Mouse (Mus musculus) CH12.LX (cell line): ENCODE measurements around the gene Btbd19. TPM values are rescaled to one million over a fixed set of nuclear protein-coding genes. Genes with fewer than 3 reads are reported as not detected.

Experiments used
- DNase-seq: peaks from one replicate; pipeline ENCODE4 v3.0.0-alpha.2; 2013; ENCODE audit errors: extremely low read depth
- H3K27ac ChIP-seq: 2 replicates; pipeline ENCODE4 v1.5.1; 2012; ENCODE audit warnings: low read depth, mild to moderate bottlenecking, control low read depth, moderate library complexity; ENCODE audit not compliant: insufficient read depth
- H3K27me3 ChIP-seq: replicated peaks from 2 replicates; pipeline ENCODE3; 2012; ENCODE audit warnings: inconsistent platforms
- H3K36me3 ChIP-seq, 2 experiments: replicated peaks in 1 of 2; 2 replicates each; pipeline versions ENCODE3 to v1.6.1; 2012; ENCODE audit warnings: inconsistent platforms in 1 of 2, low read length in 1 of 2, mild to moderate bottlenecking in 1 of 2, mixed read lengths in 1 of 2, moderate library complexity in 1 of 2; ENCODE audit not compliant: control insufficient read depth in 1 of 2, insufficient read depth in 1 of 2
- H3K4me1 ChIP-seq, 2 experiments: 2 replicates each; pipeline ENCODE4 v1.6.1; 2012; ENCODE audit warnings: inconsistent platforms in 1 of 2, moderate library complexity in 1 of 2; ENCODE audit not compliant: insufficient read depth in 2 of 2, control insufficient read depth in 1 of 2
- H3K4me2 ChIP-seq: 2 replicates; pipeline ENCODE4 v1.6.1; 2012; ENCODE audit warnings: low read depth, mild to moderate bottlenecking, control low read depth; ENCODE audit not compliant: poor library complexity, insufficient read depth, severe bottlenecking
- H3K4me3 ChIP-seq, 3 experiments: fragments of 150-350 bp in 1 of 3; sonication (generic) in 1 of 3; replicated peaks in 1 of 3; 2 replicates each; pipeline versions ENCODE3 to v1.5.1; 2011 to 2012; ENCODE audit warnings: low read depth in 2 of 3, low read length in 2 of 3, mild to moderate bottlenecking in 2 of 3, moderate library complexity in 2 of 3, control low read depth in 1 of 3, improper control_type of control experiment in 1 of 3, inconsistent platforms in 1 of 3, mixed read lengths in 1 of 3; ENCODE audit not compliant: poor library complexity in 1 of 3
- H3K79me2 ChIP-seq: replicated peaks from 2 replicates; pipeline ENCODE4 v1.6.1; 2012; ENCODE audit warnings: mild to moderate bottlenecking, moderate library complexity; ENCODE audit not compliant: control insufficient read depth, poor library complexity, insufficient read depth, severe bottlenecking; ENCODE audit errors: extremely low read depth
- H3K9ac ChIP-seq: 2 replicates; pipeline ENCODE4 v1.6.1; 2012; ENCODE audit warnings: low read depth, mild to moderate bottlenecking, control low read depth, moderate library complexity; ENCODE audit not compliant: insufficient read depth
- H3K9me3 ChIP-seq: replicated peaks from 2 replicates; pipeline ENCODE3; 2012; ENCODE audit warnings: low read length, inconsistent platforms, mixed read lengths
- BHLHE40 ChIP-seq: IDR thresholded peaks from 2 replicates; pipeline ENCODE4 v1.6.1; 2011; ENCODE audit warnings: mild to moderate bottlenecking, low read depth, low read length, improper control_type of control experiment
- CTCF ChIP-seq, 2 experiments: IDR thresholded peaks in 1 of 2; conservative IDR thresholded peaks in 1 of 2; 2 replicates each; pipeline ENCODE4 v1.5.1; 2011 to 2012; ENCODE audit warnings: low read depth in 2 of 2, low read length in 2 of 2, improper control_type of control experiment in 1 of 2, inconsistent platforms in 1 of 2, mild to moderate bottlenecking in 1 of 2, moderate library complexity in 1 of 2
- ELF1 ChIP-seq: IDR thresholded peaks from 2 replicates; pipeline ENCODE4 v1.6.1; 2014; ENCODE audit warnings: low read depth, mild to moderate bottlenecking, inconsistent platforms, low read length, improper control_type of control experiment
- HCFC1 ChIP-seq: IDR thresholded peaks from 2 replicates; pipeline ENCODE4 v1.6.1; 2012; ENCODE audit warnings: low read depth, mild to moderate bottlenecking, inconsistent platforms, low read length, improper control_type of control experiment
- JUND ChIP-seq: conservative IDR thresholded peaks from 2 replicates; pipeline ENCODE4 v1.6.1; 2011; ENCODE audit warnings: low read depth, low read length, improper control_type of control experiment
- MAX ChIP-seq: IDR thresholded peaks from 2 replicates; pipeline ENCODE4 v1.6.1; 2011; ENCODE audit warnings: low read length, improper control_type of control experiment
- MEF2A ChIP-seq: IDR thresholded peaks from 2 replicates; pipeline ENCODE4 v1.6.1; 2014; ENCODE audit warnings: low read depth, mild to moderate bottlenecking, inconsistent platforms, low read length, improper control_type of control experiment, borderline replicate concordance
- MYC ChIP-seq: IDR thresholded peaks from 2 replicates; pipeline ENCODE4 v1.6.1; 2011; ENCODE audit warnings: low read depth, mild to moderate bottlenecking, improper control_type of control experiment, low read length
- NRF1 ChIP-seq: IDR thresholded peaks from 2 replicates; pipeline ENCODE4 v1.6.1; 2014; ENCODE audit warnings: low read depth, mild to moderate bottlenecking, inconsistent platforms, low read length, improper control_type of control experiment, moderate library complexity
- PAX5 ChIP-seq: IDR thresholded peaks from 2 replicates; pipeline ENCODE4 v1.6.1; 2012; ENCODE audit warnings: low read length, inconsistent platforms, mixed read lengths
- POLR2A ChIP-seq: IDR thresholded peaks from 2 replicates; pipeline ENCODE4 v1.6.1; 2011; ENCODE audit warnings: low read depth, mild to moderate bottlenecking, improper control_type of control experiment, low read length
- POLR2AphosphoS2 ChIP-seq: IDR thresholded peaks from 2 replicates; pipeline ENCODE4 v1.6.1; 2011; ENCODE audit warnings: low read depth, low read length, improper control_type of control experiment
- SMC3 ChIP-seq: IDR thresholded peaks from 2 replicates; pipeline ENCODE4 v1.6.1; 2011; ENCODE audit warnings: low read depth, low read length, improper control_type of control experiment
- TCF12 ChIP-seq: IDR thresholded peaks from 2 replicates; pipeline ENCODE4 v1.6.1; 2014; ENCODE audit warnings: low read depth, mild to moderate bottlenecking, inconsistent platforms, low read length, improper control_type of control experiment
- UBTF ChIP-seq: IDR thresholded peaks from 2 replicates; pipeline ENCODE4 v1.6.1; 2012; ENCODE audit warnings: low read depth, mild to moderate bottlenecking, inconsistent platforms, low read length, improper control_type of control experiment, moderate library complexity
- USF2 ChIP-seq: conservative IDR thresholded peaks from 2 replicates; pipeline ENCODE4 v1.6.1; 2011; ENCODE audit warnings: low read depth, low read length, improper control_type of control experiment
- ZMIZ1 ChIP-seq: IDR thresholded peaks from 2 replicates; pipeline ENCODE4 v1.6.1; 2012; ENCODE audit warnings: low read depth, mild to moderate bottlenecking, inconsistent platforms, low read length, improper control_type of control experiment
- ZNF384 ChIP-seq: IDR thresholded peaks from 2 replicates; pipeline ENCODE4 v1.6.1; 2012; ENCODE audit warnings: low read depth, low read length, improper control_type of control experiment, inconsistent platforms
- dilution Hi-C: fragments of 300-500 bp; cut with MboI; formaldehyde crosslinking; loops from 2 replicates; pipeline ENCODE4 v1.14.3; 2020; ENCODE audit warnings: low sequenced_read_pairs; ENCODE audit not compliant: extremely low pct_unique_long_range_greater_than_20kb, extremely low pct_ligation_motif_present
- in situ Hi-C: fragments of 300-500 bp; cut with MboI; formaldehyde crosslinking; loops from 3 replicates; pipeline ENCODE4 v1.14.3; 2019; ENCODE audit warnings: low sequenced_read_pairs, low pct_ligation_motif_present, low pct_unique_long_range_greater_than_20kb, mixed read lengths
- polyA plus RNA-seq: library from polyadenylated mRNA; unstranded; fragments of >175 nt; gene quantifications from 2 replicates; pipeline ENCODE4 v1.2.1, GENCODE M21; 2012; ENCODE audit warnings: low read depth; ENCODE audit not compliant: insufficient read length
- total RNA-seq, 2 experiments: library from RNA; depleted of rRNA; stranded (reverse); fragments of 300-350 nt in 1 of 2; fragments of >200 nt in 1 of 2; gene quantifications; 2 replicates each; pipeline ENCODE4 v1.2.3; 2012 to 2014

The Btbd19 gene
- total and polyA plus RNA-seq, 3 experiments: 31.5 to 51.1 (median 36.3) TPM

DNA sequence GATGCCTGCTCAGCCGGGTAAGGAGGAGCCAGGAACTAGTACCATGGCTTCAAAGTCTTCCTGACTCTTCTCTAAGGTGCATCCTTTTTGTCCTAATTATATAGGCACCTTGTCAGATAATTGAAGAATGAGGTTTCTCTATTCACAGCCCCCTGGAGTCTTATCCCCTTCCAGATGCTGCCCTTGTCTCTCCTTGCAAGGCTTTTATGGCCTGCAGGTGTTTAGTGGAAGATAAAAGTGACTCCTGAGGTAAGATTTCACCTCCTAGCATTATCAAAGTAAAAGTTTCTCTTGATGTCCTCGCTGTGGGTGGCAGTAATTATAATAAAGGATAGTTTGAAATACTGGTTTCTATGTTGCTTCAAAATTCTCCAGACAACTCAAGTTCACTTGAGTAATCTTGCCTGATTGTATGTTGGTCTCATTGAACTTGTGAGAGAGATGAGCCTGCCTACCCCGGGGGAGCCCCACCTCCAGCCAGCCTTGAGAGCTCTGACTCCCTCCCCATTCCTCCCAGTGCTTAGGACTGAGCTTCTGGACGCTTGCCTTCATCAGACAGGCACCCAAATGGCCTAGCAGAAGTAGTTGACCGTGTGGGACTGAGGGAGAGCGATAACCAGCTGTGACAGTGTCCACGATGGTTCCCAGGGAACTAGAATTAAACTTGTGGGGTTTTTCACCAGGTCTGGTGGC is 37.4 kb downstream of the Btbd19 start:
- no peaks in the 10 kb centered on the region for H3K9me3 ChIP-seq
- H3K27ac ChIP-seq: no peak overlapping the region
- dilution Hi-C loops: no loop called here
- H3K4me1 ChIP-seq: no peaks in the 10 kb centered on the region
- DNase-seq: no peak
- no peaks in the 10 kb centered on the region for H3K79me2 ChIP-seq
- H3K4me3 ChIP-seq: no peak overlapping the region
- H3K9ac ChIP-seq: no peak overlapping the region
- H3K4me2 ChIP-seq: no peak overlapping the region
- H3K36me3 ChIP-seq: peaks cover 12 to 51% of the 10 kb centered on the region in 2 experiments
- TF ChIP-seq HCFC1 (no peak), ZNF384 (no peak)
- no peaks in the 10 kb centered on the region for H3K27me3 ChIP-seq
- in situ Hi-C loops: no loop called here

- H3K36me3 ChIP-seq: peaks cover 52 to 98% of the 10 kb centered on the region in 2 experiments
Observed at GRCm38 (mm10) chr4:117071183-117071582, 54.3 kb downstream of the Btbd19 start.

GRCm38 (mm10) chr4:117070624-117071023 is 54.9 kb downstream of the Btbd19 start:
- no peak overlapping the region for H3K4me3 ChIP-seq
- H3K27ac ChIP-seq: no peak overlapping the region
- H3K4me1 ChIP-seq: peaks cover 0 to 5% of the 10 kb centered on the region in 2 experiments; a peak in 2 of 4 replicates
- no peak overlapping the region for H3K4me2 ChIP-seq
- dilution Hi-C loops: no loop called here
- no peaks in the 10 kb centered on the region for H3K79me2 ChIP-seq
- no peak for DNase-seq
- H3K9ac ChIP-seq: no peak overlapping the region
- H3K9me3 ChIP-seq: no peaks in the 10 kb centered on the region
- in situ Hi-C loops: no loop called here
- H3K36me3 ChIP-seq: peaks cover 54 to 96% of the 10 kb centered on the region in 2 experiments
- H3K27me3 ChIP-seq: no peaks in the 10 kb centered on the region
- TF ChIP-seq USF2: no peak
- no peak for TF ChIP-seq TCF12
- TF ChIP-seq SMC3: no peak
- TF ChIP-seq PAX5: no peak
- no peak for TF ChIP-seq CTCF (conservative IDR thresholded peaks at IDR 0.05 in 1 of 2, IDR thresholded peaks at IDR 0.05 in 1 of 2; ENCODE audit: low read depth in 2 of 2, low read length in 2 of 2)
- TF ChIP-seq ZMIZ1: no peak
- TF ChIP-seq JUND: no peak
- TF ChIP-seq MEF2A: no peak
- no peak for TF ChIP-seq POLR2A

More at GRCm38 (mm10) chr4:117071183-117071582, 54.3 kb downstream of the Btbd19 start:
- Histone ChIP-seq H3K27me3 (no peaks in the 10 kb centered on the region), H3K9me3 (no peaks in the 10 kb centered on the region), H3K4me1 (peaks cover 0 to 5% of the 10 kb centered on the region in 2 experiments; a peak in 2 of 4 replicates)
- TF ChIP-seq ELF1 (no peak), POLR2AphosphoS2 (no peak), ZMIZ1 (no peak), MAX (no peak), NRF1 (no peak), BHLHE40 (no peak), PAX5 (no peak), MYC (no peak), JUND (no peak), UBTF (no peak), HCFC1 (no peak)
- TF ChIP-seq, all 38 proteins: peak for 0
- Histone ChIP-seq H3K4me2 (no peak overlapping the region), H3K9ac (no peak overlapping the region), H3K4me3 (no peak overlapping the region), H3K79me2 (no peaks in the 10 kb centered on the region), H3K27ac (no peak overlapping the region)
- in situ Hi-C loops: no loop called here
- no peak for DNase-seq
- dilution Hi-C loops: no loop called here
